Mouse (Mus musculus) heart, embryonic 11.5 days (tissue): Measurements from ENCODE around the gene Ptpn4. TPM values are rescaled to one million over a fixed set of nuclear protein-coding genes. Genes with fewer than 3 reads are reported as not detected.

Experiments
- ATAC-seq: fragments of 200-750 bp; cut with Nextera tagmentation; replicated peaks from 2 replicates; pipeline ENCODE4 v1.8.0; 2017; ENCODE audit warnings: moderate library complexity; ENCODE audit not compliant: insufficient number of reproducible peaks, low FRiP score, low TSS enrichment
- H3K27ac ChIP-seq: fragments of 300-500 bp; sonication (generic); 2 replicates; pipeline ENCODE4 v1.5.1; 2014; ENCODE audit warnings: mild to moderate bottlenecking, low read depth, low read length
- H3K27me3 ChIP-seq: fragments of 300-500 bp; sonication (generic); 2 replicates; pipeline ENCODE4 v1.6.1; 2014; ENCODE audit warnings: mild to moderate bottlenecking, low read length, mixed read lengths; ENCODE audit not compliant: control insufficient read depth, insufficient read depth
- H3K36me3 ChIP-seq: fragments of 300-500 bp; sonication (generic); 2 replicates; pipeline ENCODE4 v1.6.1; 2014; ENCODE audit warnings: mild to moderate bottlenecking, low read length, moderate library complexity, mixed read lengths; ENCODE audit not compliant: control insufficient read depth, insufficient read depth
- H3K4me1 ChIP-seq: fragments of 300-500 bp; sonication (generic); 2 replicates; pipeline ENCODE4 v1.6.1; 2014; ENCODE audit warnings: low read length; ENCODE audit not compliant: control insufficient read depth, insufficient read depth
- H3K4me2 ChIP-seq: fragments of 300-500 bp; sonication (generic); 2 replicates; pipeline ENCODE4 v1.6.1; 2014; ENCODE audit warnings: mild to moderate bottlenecking, moderate library complexity
- H3K4me3 ChIP-seq: fragments of 300-500 bp; sonication (generic); 2 replicates; pipeline ENCODE4 v1.5.1; 2014; ENCODE audit warnings: low read depth, low read length
- H3K9ac ChIP-seq: fragments of 300-500 bp; sonication (generic); 2 replicates; pipeline ENCODE4 v1.6.1; 2014; ENCODE audit warnings: mild to moderate bottlenecking, low read depth, low read length, moderate library complexity
- H3K9me3 ChIP-seq: fragments of 300-500 bp; sonication (generic); replicated peaks from 2 replicates; pipeline ENCODE4 v1.6.1; 2016; ENCODE audit warnings: low read length; ENCODE audit not compliant: control insufficient read depth
- WGBS: fragments of 180-500 bp; shearing (Covaris S2); extraction: QIAGEN DNeasy Blood & Tissue Kit; methylation state at CpG from one replicate; pipeline ENCODE4 v1.1.7; 2014; ENCODE audit not compliant: insufficient replicate concordance; 5-methylcytosine and 5-hydroxymethylcytosine counted together
- polyA plus RNA-seq: library from polyadenylated mRNA; unstranded; fragments of >200 nt; fragmentation: Nextera tagmentation; extraction: Ambion mirVana; gene quantifications from 2 replicates; pipeline ENCODE4 v1.2.1, GENCODE M21; 2014

The Ptpn4 gene
- polyA plus RNA-seq, 1 experiment from 2014 or later = 5.9 TPM

GRCm38 (mm10) chr1:119790616-119791015, 46.8 kb downstream of the Ptpn4 start:
- H3K4me1 ChIP-seq = no peaks in the 10 kb centered on the region
- no peaks in the 10 kb centered on the region for H3K9me3 ChIP-seq
- no peak overlapping the region for H3K9ac ChIP-seq
- 73% methylated on average over 1 of the region's 1 CpGs for WGBS
- ATAC-seq = no peak
- H3K4me2 ChIP-seq = no peak overlapping the region
- no peak overlapping the region for H3K4me3 ChIP-seq
- H3K36me3 ChIP-seq = no peaks in the 10 kb centered on the region
- no peak overlapping the region for H3K27ac ChIP-seq
- no peaks in the 10 kb centered on the region for H3K27me3 ChIP-seq

- Histone ChIP-seq H3K27ac (no peak overlapping the region), H3K9me3 (no peaks in the 10 kb centered on the region), H3K4me1 (no peaks in the 10 kb centered on the region), H3K36me3 (no peaks in the 10 kb centered on the region), H3K4me3 (no peak overlapping the region), H3K27me3 (no peaks in the 10 kb centered on the region), H3K9ac (no peak overlapping the region), H3K4me2 (no peak overlapping the region)
- ATAC-seq = no peak
- 79% methylated on average over 2 of the region's 2 CpGs for WGBS
Observed at GRCm38 (mm10) chr1:119775915-119776314, 61.5 kb downstream of the Ptpn4 start.

GRCm38 (mm10) chr1:119735692-119736091, 101.7 kb downstream of the Ptpn4 start:
- Histone ChIP-seq H3K4me3 (no peak overlapping the region), H3K9me3 (peaks cover 5% of the 10 kb centered on the region; the same call in 1 of the 2 replicates), H3K9ac (no peak overlapping the region), H3K4me1 (no peaks in the 10 kb centered on the region), H3K27ac (no peak overlapping the region), H3K27me3 (no peaks in the 10 kb centered on the region), H3K4me2 (no peak overlapping the region), H3K36me3 (peaks cover 13% of the 10 kb centered on the region)
- no peak for ATAC-seq

- WGBS = 82% methylated on average over 1 of the region's 1 CpGs
- Histone ChIP-seq H3K9me3 (peaks cover 2% of the 10 kb centered on the region; the same call in 1 of the 2 replicates), H3K9ac (no peak overlapping the region), H3K36me3 (peaks cover 4% of the 10 kb centered on the region), H3K4me2 (no peak overlapping the region), H3K27ac (no peak overlapping the region), H3K4me3 (no peak overlapping the region), H3K27me3 (no peaks in the 10 kb centered on the region), H3K4me1 (no peaks in the 10 kb centered on the region)
- no peak for ATAC-seq
Observed at GRCm38 (mm10) chr1:119734801-119735200, 102.6 kb downstream of the Ptpn4 start.

- Histone ChIP-seq H3K4me2 (no peak overlapping the region), H3K9ac (no peak overlapping the region), H3K9me3 (no peaks in the 10 kb centered on the region), H3K27me3 (no peaks in the 10 kb centered on the region), H3K4me3 (no peak overlapping the region), H3K36me3 (no peaks in the 10 kb centered on the region), H3K27ac (no peak overlapping the region), H3K4me1 (no peaks in the 10 kb centered on the region)
- 92% methylated on average over 2 of the region's 2 CpGs for WGBS
- no peak for ATAC-seq
Observed at GRCm38 (mm10) chr1:119731166-119731565, 106.2 kb downstream of the Ptpn4 start.

- Histone ChIP-seq H3K27me3 (no peaks in the 10 kb centered on the region), H3K9me3 (no peaks in the 10 kb centered on the region), H3K4me3 (no peak overlapping the region), H3K36me3 (no peaks in the 10 kb centered on the region), H3K27ac (no peak overlapping the region), H3K9ac (no peak overlapping the region), H3K4me2 (no peak overlapping the region), H3K4me1 (no peaks in the 10 kb centered on the region)
- no peak for ATAC-seq
- WGBS = 84% methylated on average over 2 of the region's 2 CpGs
Observed at GRCm38 (mm10) chr1:119713017-119713416, 124.4 kb downstream of the Ptpn4 start.

GRCm38 (mm10) chr1:119706471-119707217, 130.8 kb downstream of the Ptpn4 start:
- ATAC-seq = no peak
- whole genome bisulfite sequencing = 92% methylated on average over 4 of the region's 4 CpGs

GRCm38 (mm10) chr1:119696860-119697259, 140.6 kb downstream of the Ptpn4 start:
- no peaks in the 10 kb centered on the region for H3K4me1 ChIP-seq
- H3K27me3 ChIP-seq = no peaks in the 10 kb centered on the region
- no peaks in the 10 kb centered on the region for H3K9me3 ChIP-seq
- H3K36me3 ChIP-seq = no peaks in the 10 kb centered on the region; the same call in 1 of the 2 replicates
- no peak overlapping the region for H3K4me2 ChIP-seq
- no peak overlapping the region for H3K27ac ChIP-seq
- ATAC-seq = no peak
- WGBS = 90% methylated on average over 1 of the region's 1 CpGs
- H3K9ac ChIP-seq = no peak overlapping the region
- no peak overlapping the region for H3K4me3 ChIP-seq

More at GRCm38 (mm10) chr1:119706471-119707217, 130.8 kb downstream of the Ptpn4 start:
- no peak overlapping the region for H3K4me2 ChIP-seq
- H3K9ac ChIP-seq = no peak overlapping the region
- no peaks in the 10 kb centered on the region for H3K27me3 ChIP-seq
- H3K9me3 ChIP-seq = no peaks in the 10 kb centered on the region
- H3K4me3 ChIP-seq = no peak overlapping the region
- no peak overlapping the region for H3K27ac ChIP-seq
- no peaks in the 10 kb centered on the region for H3K4me1 ChIP-seq
- no peaks in the 10 kb centered on the region for H3K36me3 ChIP-seq
